ENCODE assay signal across 8 mouse cellular contexts in genomic region chr2:4917326-4918021, GRCm38 (mm10). TPM values are rescaled to one million over a fixed set of nuclear protein-coding genes. Genes with fewer than 3 reads are reported as not detected.
DNase-seq lines count a peak whose midpoint lies in the region; ATAC-seq and TF ChIP-seq lines count a peak whose summit lies in the region.

No protein-coding gene starts in this region.

- no peaks in the 10 kb centered on the region for H3K9me3 ChIP-seq in intestine, postnatal 0 days (ENCODE audit: control insufficient read depth)
- no peaks in the 10 kb centered on the region for H3K9me3 ChIP-seq in limb, embryonic 13.5 days
- no peaks in the 10 kb centered on the region for H3K9me3 ChIP-seq in midbrain, embryonic 14.5 days (ENCODE audit: control insufficient read depth, low read length)

- peak; percentile 95 for TF ChIP-seq CTCF in intestine, postnatal 0 days (IDR thresholded peaks at IDR 0.05; ENCODE audit: low read depth)

- peak overlapping the region; percentile 45 for H3K4me2 ChIP-seq in intestine, postnatal 0 days (replicated peaks; ENCODE audit: low read depth)
- peak overlapping the region; percentile 50 for H3K4me2 ChIP-seq in limb, embryonic 13.5 days (replicated peaks)
- peak overlapping the region; percentile 21; the same call in 1 of the 2 replicates for H3K4me2 ChIP-seq in midbrain, embryonic 14.5 days (ENCODE audit: low read length)

- DNase-seq in 3134 (ENCODE audit: extremely low read depth, insufficient read length, low spot score): peak; percentile 56
- peak; percentile 42 to 49 for DNase-seq in adrenal gland, adult 18-20 months (ENCODE audit: low spot score in 2 of 2)
- peak; percentile 61 for DNase-seq in embryo, embryonic 11.5 days (ENCODE audit: low read depth, low spot score)
- peak; percentile 73 for DNase-seq in midbrain, embryonic 14.5 days
- DNase-seq in spleen, adult 18-20 months: peak; percentile 33 to 65

- H3K4me3 ChIP-seq in intestine, postnatal 0 days (ENCODE audit: low read depth, low read length): peak overlapping the region; percentile 13; the same call in 1 of the 2 replicates
- peak overlapping the region; percentile 19 for H3K4me3 ChIP-seq in limb, embryonic 13.5 days
- no peak overlapping the region for H3K4me3 ChIP-seq in midbrain, embryonic 14.5 days (replicated peaks; ENCODE audit: low read depth, low read length)

- H3K27ac ChIP-seq in intestine, postnatal 0 days (ENCODE audit: low read depth, low read length): peak overlapping the region; percentile 58
- H3K27ac ChIP-seq in limb, embryonic 13.5 days: no peak overlapping the region
- no peak overlapping the region for H3K27ac ChIP-seq in midbrain, embryonic 14.5 days (replicated peaks; ENCODE audit: low read depth, low read length)

- H3K9ac ChIP-seq in intestine, postnatal 0 days (ENCODE audit: low read depth, low read length): no peak overlapping the region
- H3K9ac ChIP-seq in limb, embryonic 13.5 days: 0 out of 2 replicates have a peak overlapping the region, but pooled peaks have one; percentile 19
- no peak overlapping the region for H3K9ac ChIP-seq in midbrain, embryonic 14.5 days (replicated peaks; ENCODE audit: low read length)

- no peaks in the 10 kb centered on the region for H3K36me3 ChIP-seq in intestine, postnatal 0 days (ENCODE audit: control insufficient read depth, insufficient read depth)
- no peaks in the 10 kb centered on the region for H3K36me3 ChIP-seq in limb, embryonic 13.5 days
- no peaks in the 10 kb centered on the region for H3K36me3 ChIP-seq in midbrain, embryonic 14.5 days (ENCODE audit: control insufficient read depth, insufficient read depth, low read length)

- WGBS in intestine, postnatal 0 days: 18% methylated on average over 8 of the region's 8 CpGs
- WGBS in limb, embryonic 13.5 days: 7% methylated on average over 8 of the region's 8 CpGs
- 20% methylated on average over 8 of the region's 8 CpGs for WGBS in midbrain, embryonic 14.5 days

- H3K27me3 ChIP-seq in intestine, postnatal 0 days (replicated peaks; ENCODE audit: control insufficient read depth, insufficient read depth, low read length): no peaks in the 10 kb centered on the region
- H3K27me3 ChIP-seq in limb, embryonic 13.5 days: no peaks in the 10 kb centered on the region
- H3K27me3 ChIP-seq in midbrain, embryonic 14.5 days (ENCODE audit: control insufficient read depth, insufficient read depth, low read length): no peaks in the 10 kb centered on the region

- peak; percentile 63 for ATAC-seq in granulocyte monocyte progenitor cell, adult 5-6 weeks (replicated peaks; ENCODE audit: poor library complexity, severe bottlenecking)
- ATAC-seq in intestine, postnatal 0 days: peak; percentile 53
- no peak for ATAC-seq in limb, embryonic 13.5 days (ENCODE audit: low FRiP score, low read depth)
- ATAC-seq in midbrain, embryonic 14.5 days (ENCODE audit: low FRiP score, low TSS enrichment): no peak

- no peaks in the 10 kb centered on the region for H3K4me1 ChIP-seq in intestine, postnatal 0 days (replicated peaks; ENCODE audit: control insufficient read depth, insufficient read depth, low read length)
- H3K4me1 ChIP-seq in limb, embryonic 13.5 days: peaks cover 17% of the 10 kb centered on the region
- no peaks in the 10 kb centered on the region for H3K4me1 ChIP-seq in midbrain, embryonic 14.5 days (ENCODE audit: control insufficient read depth, insufficient read depth, low read length)

RNA-seq across cellular contexts. Expression of gene Phyh, which starts 1.3 kb away (rescaled TPM):
- total RNA-seq in adrenal gland, adult 18-20 months (2021): 100 to 1,000 TPM; 343 to 349 TPM
- 53.7 and 58.0 TPM in 2 replicates for total RNA-seq in granulocyte monocyte progenitor cell, adult 5-6 weeks (2014; fragmentation: Nextera tagmentation)
- total RNA-seq in granulocyte monocyte progenitor cell, adult 5-6 weeks (2017): 39.0 and 48.8 TPM in 2 replicates
- polyA plus RNA-seq in intestine, postnatal 0 days (2015; fragmentation: Nextera tagmentation; extraction: Ambion mirVana): 210 and 230 TPM in 2 replicates
- polyA plus RNA-seq in limb, embryonic 13.5 days (2015; fragmentation: Nextera tagmentation; extraction: Ambion mirVana): 55.0 and 56.7 TPM in 2 replicates
- 63.1 and 64.3 TPM in 2 replicates for polyA plus RNA-seq in midbrain, embryonic 14.5 days (2014; fragmentation: Nextera tagmentation; extraction: Ambion mirVana)

RNA-seq across cellular contexts. Expression of gene Sephs1, which starts 36.1 kb away (rescaled TPM):
- total RNA-seq in adrenal gland, adult 18-20 months (2021): 10 to 100 TPM; 31.5 to 43.5 TPM
- total RNA-seq in granulocyte monocyte progenitor cell, adult 5-6 weeks (2014; fragmentation: Nextera tagmentation): 37.5 and 40.6 TPM in 2 replicates
- total RNA-seq in granulocyte monocyte progenitor cell, adult 5-6 weeks (2017): 40.8 and 51.7 TPM in 2 replicates
- 23.9 and 24.1 TPM in 2 replicates for polyA plus RNA-seq in intestine, postnatal 0 days (2015; fragmentation: Nextera tagmentation; extraction: Ambion mirVana)
- 93.1 and 93.4 TPM in 2 replicates for polyA plus RNA-seq in limb, embryonic 13.5 days (2015; fragmentation: Nextera tagmentation; extraction: Ambion mirVana)
- 50.9 and 83.9 TPM in 2 replicates for polyA plus RNA-seq in midbrain, embryonic 14.5 days (2014; fragmentation: Nextera tagmentation; extraction: Ambion mirVana)

RNA-seq across cellular contexts. Expression of gene Ucma, which starts 58.4 kb away (rescaled TPM):
- total RNA-seq in adrenal gland, adult 18-20 months (2021): not detected
- not detected in 2 replicates for total RNA-seq in granulocyte monocyte progenitor cell, adult 5-6 weeks (2014; fragmentation: Nextera tagmentation)
- not detected in 2 replicates for total RNA-seq in granulocyte monocyte progenitor cell, adult 5-6 weeks (2017)
- polyA plus RNA-seq in intestine, postnatal 0 days (2015; fragmentation: Nextera tagmentation; extraction: Ambion mirVana): not detected in 2 replicates
- polyA plus RNA-seq in limb, embryonic 13.5 days (2015; fragmentation: Nextera tagmentation; extraction: Ambion mirVana): 0.50 and 0.52 TPM in 2 replicates
- polyA plus RNA-seq in midbrain, embryonic 14.5 days (2014; fragmentation: Nextera tagmentation; extraction: Ambion mirVana): 0.71 and 1.5 TPM in 2 replicates

Comparison
In these comparisons a context has a peak if more than half of its experiments do, and no peak if none do; other contexts are left out.
1. ATAC-seq: peak in granulocyte monocyte progenitor cell, adult 5-6 weeks (single experiment) and intestine, postnatal 0 days (single experiment); none in limb, embryonic 13.5 days (single experiment) and midbrain, embryonic 14.5 days (single experiment).
2. Peak in every context shown above with its lines, with median percentiles within 50 percentile points of each other: DNase-seq and H3K4me2 ChIP-seq.